Mouse (Mus musculus) liver, embryonic 12.5 days (tissue): Measurements from ENCODE around the gene Hist1h2bn. TPM values are rescaled to one million over a fixed set of nuclear protein-coding genes. Genes with fewer than 3 reads are reported as not detected.
A peak's percentile ranks its signal among the peaks of the same experiment; 100 is the strongest.
"Not testable (repeated sequence)": the region's sequence is repeated elsewhere in the genome, so short reads cannot be mapped to it uniquely, and the experiment has no call there.

Experiments used
- ATAC-seq: fragments of 200-750 bp; cut with Nextera tagmentation; 2 replicates; pipeline ENCODE4 v1.8.0; 2017; ENCODE audit warnings: moderate number of reproducible peaks, mild to moderate bottlenecking, moderate library complexity
- H3K27ac ChIP-seq: fragments of 300-500 bp; sonication (generic); 2 replicates; pipeline ENCODE4 v1.5.1; 2016; ENCODE audit warnings: mild to moderate bottlenecking
- H3K27me3 ChIP-seq: fragments of 300-500 bp; sonication (generic); replicated peaks from 2 replicates; pipeline ENCODE4 v1.6.1; 2016; ENCODE audit warnings: mild to moderate bottlenecking, moderate library complexity
- H3K36me3 ChIP-seq: fragments of 300-500 bp; sonication (generic); 2 replicates; pipeline ENCODE4 v1.6.1; 2016; ENCODE audit warnings: mild to moderate bottlenecking, moderate library complexity
- H3K4me1 ChIP-seq: fragments of 300-500 bp; sonication (generic); 2 replicates; pipeline ENCODE4 v1.6.1; 2016
- H3K4me2 ChIP-seq: fragments of 300-500 bp; sonication (generic); 2 replicates; pipeline ENCODE4 v1.6.1; 2016; ENCODE audit warnings: mild to moderate bottlenecking, moderate library complexity
- H3K4me3 ChIP-seq: fragments of 300-500 bp; sonication (generic); 2 replicates; pipeline ENCODE4 v1.5.1; 2016; ENCODE audit warnings: mild to moderate bottlenecking, moderate library complexity
- H3K9ac ChIP-seq: fragments of 300-500 bp; sonication (generic); 2 replicates; pipeline ENCODE4 v1.6.1; 2016; ENCODE audit warnings: mild to moderate bottlenecking, moderate library complexity
- H3K9me3 ChIP-seq: fragments of 300-500 bp; sonication (generic); replicated peaks from 2 replicates; pipeline ENCODE4 v1.6.1; 2016; ENCODE audit warnings: mild to moderate bottlenecking, moderate library complexity
- WGBS: fragments of 180-500 bp; shearing (Covaris S2); methylation state at CpG from one replicate; pipeline ENCODE4 v1.1.7; 2016; ENCODE audit not compliant: insufficient replicate concordance; 5-methylcytosine and 5-hydroxymethylcytosine counted together
- polyA plus RNA-seq: library from polyadenylated mRNA; unstranded; fragments of >200 nt; fragmentation: Nextera tagmentation; extraction: Ambion mirVana; gene quantifications from 2 replicates; pipeline ENCODE4 v1.2.1, GENCODE M21; 2016

Gene Hist1h2bn
- polyA plus RNA-seq, 1 experiment from 2014 or later: 8.9 TPM

GRCm38 (mm10) chr13:21717397-21718357 lies 36.2 kb upstream of the Hist1h2bn start, which contains the start of gene Hist1h3h:
Gene Hist1h3h, plus strand, starts transcription at chr13:21717659.
- peaks cover 52% of the 10 kb centered on the region for H3K4me1 ChIP-seq
- peak; percentile 25 for ATAC-seq
- under 1% methylated on average over 27 of the region's 56 CpGs for WGBS
- H3K27ac ChIP-seq: peak within 1 kb of the TSS; percentile 99
- peak within 1 kb of the TSS; percentile 91 for H3K4me2 ChIP-seq
- not testable (repeated sequence) for H3K9me3 ChIP-seq, H3K36me3 ChIP-seq, H3K27me3 ChIP-seq
- H3K4me3 ChIP-seq: peak within 1 kb of the TSS; percentile 61
- peak within 1 kb of the TSS; percentile 90 for H3K9ac ChIP-seq

DNA sequence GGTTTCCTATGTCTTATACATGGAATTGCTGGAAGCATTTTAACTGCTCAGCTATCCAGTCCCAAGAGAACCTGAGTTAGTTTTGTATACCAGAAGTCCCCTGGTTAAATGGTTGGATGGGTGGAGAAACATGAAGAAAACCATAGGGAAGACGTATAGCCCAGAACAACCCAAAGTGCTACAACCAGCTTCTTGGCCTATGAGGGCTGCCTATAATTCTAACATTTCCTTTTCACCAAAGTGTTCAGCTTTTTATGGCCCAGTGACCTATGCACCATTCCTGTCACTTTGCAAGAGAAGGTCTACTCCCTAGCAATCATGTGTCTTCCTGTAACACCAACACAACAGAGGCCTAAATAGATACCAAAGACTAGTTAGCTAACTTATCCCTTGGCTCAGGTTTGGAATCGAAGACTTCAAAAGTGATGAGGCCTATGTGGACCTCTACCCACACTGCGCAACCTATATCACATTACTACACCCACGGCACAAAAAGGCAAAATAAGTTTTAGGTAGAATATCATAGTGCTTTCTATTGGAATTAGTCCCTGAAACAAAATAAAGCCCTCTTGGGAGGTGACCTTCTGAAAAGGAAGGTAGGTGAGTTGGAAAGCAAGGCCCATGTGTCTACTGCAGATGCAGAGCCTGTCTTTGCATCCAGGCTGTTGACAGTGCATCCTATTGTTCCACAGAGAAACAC lies 35.4 kb upstream of the Hist1h2bn start:
- Histone ChIP-seq H3K9ac (peak overlapping the region; percentile 90), H3K4me1 (peaks cover 57% of the 10 kb centered on the region), H3K4me3 (peak overlapping the region; percentile 61), H3K27ac (peak overlapping the region; percentile 98), H3K27me3 (no peaks in the 10 kb centered on the region), H3K4me2 (peak overlapping the region; percentile 77), H3K36me3 (no peaks in the 10 kb centered on the region), H3K9me3 (no peaks in the 10 kb centered on the region)
- 48% methylated on average over 4 of the region's 4 CpGs for WGBS
- no peak for ATAC-seq

- H3K4me3 ChIP-seq: peak overlapping the region; percentile 58
- H3K27ac ChIP-seq: peak overlapping the region; percentile 97
- H3K4me2 ChIP-seq: peak overlapping the region; percentile 83
- ATAC-seq: peak; percentile 9
- not testable (repeated sequence) for H3K36me3 ChIP-seq, H3K9me3 ChIP-seq, H3K27me3 ChIP-seq
- 3% methylated on average over 18 of the region's 44 CpGs for WGBS
- peak overlapping the region; percentile 90 for H3K9ac ChIP-seq
- H3K4me1 ChIP-seq: peaks cover 46% of the 10 kb centered on the region
Measured at GRCm38 (mm10) chr13:21721107-21721756, 32.7 kb upstream of the Hist1h2bn start.

GRCm38 (mm10) chr13:21721757-21722372 lies 32.1 kb upstream of the Hist1h2bn start, which contains the start of gene Hist1h2bm:
Gene Hist1h2bm, plus strand, starts transcription at chr13:21722044.
- not testable (repeated sequence) for H3K9me3 ChIP-seq, H3K36me3 ChIP-seq, H3K27me3 ChIP-seq
- Histone ChIP-seq H3K27ac (peak within 1 kb of the TSS; percentile 97), H3K4me2 (peak within 1 kb of the TSS; percentile 83), H3K4me1 (peaks cover 44% of the 10 kb centered on the region), H3K4me3 (peak within 1 kb of the TSS; percentile 58), H3K9ac (peak within 1 kb of the TSS; percentile 90)
- ATAC-seq: peak; percentile 92
- 0% methylated on average over 37 of the region's 37 CpGs for WGBS

GRCm38 (mm10) chr13:21722373-21722925 lies 31.5 kb upstream of the Hist1h2bn start:
- H3K4me3 ChIP-seq: peak overlapping the region; percentile 44

DNA sequence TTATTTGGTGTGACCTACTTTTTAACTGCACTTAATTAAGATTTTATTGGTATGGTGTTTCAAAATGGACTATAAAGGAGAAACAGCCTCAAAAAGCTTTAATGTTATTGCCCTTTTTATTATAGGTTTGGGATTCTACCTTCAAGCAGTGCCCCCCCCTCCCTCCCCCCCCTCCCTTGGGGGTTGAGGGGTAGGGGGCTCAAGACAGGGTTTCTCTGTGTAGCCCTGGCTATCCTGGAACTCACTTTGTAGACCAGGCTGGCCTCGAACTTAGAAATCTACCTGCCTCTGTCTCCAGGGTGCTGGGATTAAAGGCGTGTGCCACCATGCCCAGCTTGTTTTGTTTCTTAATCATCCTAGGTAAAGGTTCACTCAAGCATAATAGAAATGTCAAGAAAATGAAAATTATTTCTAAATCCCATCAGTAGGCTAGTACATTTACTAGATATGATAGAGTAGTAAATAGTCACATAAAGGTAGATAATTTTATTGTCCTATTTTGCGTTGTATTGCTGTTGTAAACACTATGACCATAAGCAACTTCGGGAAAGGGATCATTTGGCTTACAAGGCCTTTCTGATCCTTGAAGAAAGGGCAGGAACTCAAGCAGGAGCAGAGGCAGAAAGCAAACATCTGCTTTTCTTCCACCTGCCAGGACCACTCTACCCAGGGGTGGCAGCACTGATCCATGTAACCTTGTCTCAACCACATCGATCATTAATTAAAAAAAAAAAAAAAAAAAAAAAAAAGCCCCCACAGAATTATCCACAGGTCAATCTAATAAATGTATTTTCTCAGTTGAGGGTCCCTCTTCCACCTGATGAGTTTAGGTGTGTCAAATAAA lies 30.7 kb upstream of the Hist1h2bn start:
- Histone ChIP-seq H3K27me3 (no peaks in the 10 kb centered on the region), H3K36me3 (no peaks in the 10 kb centered on the region), H3K27ac (peak overlapping the region; percentile 97), H3K4me1 (peaks cover 42% of the 10 kb centered on the region), H3K9ac (peak overlapping the region; percentile 62), H3K9me3 (no peaks in the 10 kb centered on the region), H3K4me3 (peak overlapping the region; percentile 44), H3K4me2 (peak overlapping the region; percentile 83)
- ATAC-seq: no peak
- WGBS: 39% methylated on average over 5 of the region's 5 CpGs

More at GRCm38 (mm10) chr13:21722373-21722925, 31.5 kb upstream of the Hist1h2bn start:
- H3K9me3 ChIP-seq: no peaks in the 10 kb centered on the region
- H3K27ac ChIP-seq: peak overlapping the region; percentile 97
- H3K4me1 ChIP-seq: peaks cover 40% of the 10 kb centered on the region
- WGBS: 3% methylated on average over 11 of the region's 11 CpGs
- peak; percentile 36 for ATAC-seq
- H3K9ac ChIP-seq: peak overlapping the region; percentile 62
- H3K4me2 ChIP-seq: peak overlapping the region; percentile 83
- H3K36me3 ChIP-seq: no peaks in the 10 kb centered on the region
- no peaks in the 10 kb centered on the region for H3K27me3 ChIP-seq

- WGBS: 41% methylated on average over 11 of the region's 11 CpGs
- Histone ChIP-seq H3K4me1 (peaks cover 13% of the 10 kb centered on the region), H3K9me3 (no peaks in the 10 kb centered on the region), H3K9ac (no peak overlapping the region), H3K4me3 (no peak overlapping the region), H3K27me3 (no peaks in the 10 kb centered on the region), H3K4me2 (no peak overlapping the region), H3K27ac (no peak overlapping the region), H3K36me3 (no peaks in the 10 kb centered on the region)
- ATAC-seq: no peak
Measured at GRCm38 (mm10) chr13:21727948-21728572, 25.9 kb upstream of the Hist1h2bn start.

DNA sequence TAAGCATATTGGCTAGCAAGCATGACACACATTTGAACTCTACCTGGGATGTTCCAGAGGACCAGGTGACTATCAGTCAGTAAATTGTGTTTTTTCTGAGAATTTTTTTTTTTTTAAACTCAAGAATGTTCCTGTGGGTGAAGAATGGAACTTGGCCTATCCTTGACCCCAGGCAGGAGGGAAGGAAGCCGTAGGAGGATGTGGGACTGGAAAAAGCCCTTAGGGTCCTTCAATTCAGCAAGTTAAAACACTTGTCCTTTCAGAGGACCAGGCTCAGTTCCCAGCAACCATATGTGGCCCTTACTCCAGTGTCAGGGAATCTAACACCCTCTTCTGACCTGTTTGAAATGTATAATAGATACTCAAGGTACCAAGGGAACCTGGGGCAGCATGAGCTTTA lies 24.4 kb upstream of the Hist1h2bn start:
- Histone ChIP-seq H3K27ac (no peak overlapping the region), H3K9ac (no peak overlapping the region), H3K4me1 (peaks cover 26% of the 10 kb centered on the region), H3K36me3 (no peaks in the 10 kb centered on the region), H3K4me2 (no peak overlapping the region), H3K4me3 (no peak overlapping the region), H3K9me3 (no peaks in the 10 kb centered on the region), H3K27me3 (no peaks in the 10 kb centered on the region)
- ATAC-seq: no peak
- WGBS: 76% methylated on average over 1 of the region's 1 CpGs

DNA sequence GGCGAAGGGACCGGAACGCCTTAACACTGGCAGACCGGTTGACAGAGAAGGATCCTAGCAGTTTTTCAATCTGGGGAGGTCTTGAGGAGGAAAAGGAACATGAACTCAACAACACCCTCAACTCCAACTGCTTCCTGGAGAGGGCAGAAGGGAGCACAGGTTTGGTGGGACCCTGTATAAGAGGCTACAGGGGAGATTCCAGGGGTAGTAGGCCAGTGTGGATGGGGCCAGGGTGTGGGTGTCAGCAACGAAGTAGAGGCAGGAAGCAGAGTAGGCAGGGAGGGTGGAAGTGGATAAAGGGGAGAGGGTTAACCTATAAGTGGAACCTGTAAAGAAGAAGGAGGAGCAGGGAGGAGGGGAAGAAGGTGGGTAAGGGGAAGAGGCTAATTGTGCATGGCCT lies 20.5 kb upstream of the Hist1h2bn start:
- no peak overlapping the region for H3K4me3 ChIP-seq
- no peaks in the 10 kb centered on the region for H3K9me3 ChIP-seq
- WGBS: 76% methylated on average over 5 of the region's 5 CpGs
- H3K4me1 ChIP-seq: peaks cover 33% of the 10 kb centered on the region
- no peaks in the 10 kb centered on the region for H3K27me3 ChIP-seq
- peak overlapping the region; percentile 95 for H3K27ac ChIP-seq
- ATAC-seq: no peak
- H3K36me3 ChIP-seq: no peaks in the 10 kb centered on the region
- H3K9ac ChIP-seq: peak overlapping the region; percentile 77
- peak overlapping the region; percentile 77 for H3K4me2 ChIP-seq
